Mouse (Mus musculus) CD4-positive naive resting alpha-beta T cell, adult 76 days (primary cell): ENCODE data around the gene 1700001C02Rik. TPM values are rescaled to one million over a fixed set of nuclear protein-coding genes. Genes with fewer than 3 reads are reported as not detected.

Source experiments
- total RNA-seq: library from RNA; stranded (reverse); gene quantifications from one replicate; pipeline ENCODE4 v1.2.4, GENCODE M21; 2023

The 1700001C02Rik gene
- not detected for total RNA-seq

DNA sequence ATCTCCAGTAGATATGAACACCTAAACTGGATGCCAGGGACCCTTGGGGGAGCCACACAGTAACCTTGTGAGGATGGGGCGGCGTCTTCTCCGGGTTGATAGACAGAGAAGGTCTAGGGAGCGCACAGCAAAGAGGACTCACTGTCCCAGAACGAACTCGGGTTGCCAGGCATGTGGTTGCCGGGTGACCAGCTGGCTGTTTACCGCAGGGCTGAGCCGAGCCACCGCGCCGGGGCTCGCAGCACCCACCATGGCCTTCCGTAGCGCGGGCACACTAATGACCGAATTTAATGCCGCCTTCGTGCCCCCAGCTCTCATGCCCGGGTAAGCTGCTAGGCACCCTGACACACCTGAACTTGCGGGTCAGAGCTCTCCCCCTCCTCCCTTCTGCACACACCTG, at the start of gene 1700001C02Rik:
Gene 1700001C02Rik (plus strand): TSS at position 187 of the 400 bp plus-strand sequence.

DNA sequence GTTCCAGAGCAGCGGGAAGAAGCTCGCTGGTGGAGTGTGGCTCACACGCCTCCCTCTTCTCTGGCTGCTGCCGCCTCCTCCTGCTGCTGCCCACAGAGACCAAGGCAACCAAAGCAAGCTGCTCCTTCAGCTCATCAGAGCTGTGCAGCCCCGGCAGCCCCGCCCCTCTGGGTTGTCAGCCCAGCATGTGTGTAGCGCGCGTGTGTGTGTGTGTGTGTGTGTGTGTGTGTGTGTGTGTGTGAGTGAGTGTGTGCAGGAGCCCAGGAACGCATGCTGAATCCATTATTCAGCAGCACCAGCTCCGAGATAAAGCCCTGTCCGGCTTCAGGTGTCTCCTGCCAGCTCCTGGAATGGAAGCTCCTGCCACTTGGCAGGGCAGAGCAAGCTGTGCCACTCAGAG, 4.0 kb upstream of the 1700001C02Rik start, which contains the start of gene Otof:
Gene Otof (minus strand): TSS at position 112 of the 400 bp plus-strand sequence.

Other genes with a start within 250 kb of the 1700001C02Rik start
- gene Selenoi, start 233.5 kb upstream of the 1700001C02Rik start, total RNA-seq = 19.1 TPM
- gene Drc1, start 184.7 kb upstream of the 1700001C02Rik start, total RNA-seq = 10.7 TPM
- gene Otof, start 4.1 kb upstream of the 1700001C02Rik start, total RNA-seq = not detected
- gene Cib4, start 79.8 kb downstream of the 1700001C02Rik start, total RNA-seq = not detected
- 0.23 TPM for gene Kcnk3, start 122.1 kb downstream of the 1700001C02Rik start, total RNA-seq
- gene Slc35f6, start 181.9 kb downstream of the 1700001C02Rik start, total RNA-seq = 50.8 TPM
- 200 TPM for gene Cenpa, start 200.7 kb downstream of the 1700001C02Rik start, total RNA-seq
- not detected for gene Dpysl5, start 245.5 kb downstream of the 1700001C02Rik start, total RNA-seq